Mouse (Mus musculus) frontal cortex, adult 2 months (tissue): ENCODE data around the gene Tmem260. TPM values are rescaled to one million over a fixed set of nuclear protein-coding genes. Genes with fewer than 3 reads are reported as not detected.

Experiments used
- DNase-seq, 2 experiments: peaks; one replicate each; pipeline ENCODE4 v3.0.0; 2022; ENCODE audit warnings: low spot score in 1 of 2; ENCODE audit errors: extremely low spot score in 1 of 2
- polyA plus RNA-seq: library from polyadenylated mRNA; depleted of rRNA; stranded (reverse); fragments of >200 nt; gene quantifications from 2 replicates; pipeline ENCODE4 v1.2.3, GENCODE M21; 2012; rRNA removed

Tmem260 gene
- polyA plus RNA-seq, 1 experiment = 20.3 TPM

DNA sequence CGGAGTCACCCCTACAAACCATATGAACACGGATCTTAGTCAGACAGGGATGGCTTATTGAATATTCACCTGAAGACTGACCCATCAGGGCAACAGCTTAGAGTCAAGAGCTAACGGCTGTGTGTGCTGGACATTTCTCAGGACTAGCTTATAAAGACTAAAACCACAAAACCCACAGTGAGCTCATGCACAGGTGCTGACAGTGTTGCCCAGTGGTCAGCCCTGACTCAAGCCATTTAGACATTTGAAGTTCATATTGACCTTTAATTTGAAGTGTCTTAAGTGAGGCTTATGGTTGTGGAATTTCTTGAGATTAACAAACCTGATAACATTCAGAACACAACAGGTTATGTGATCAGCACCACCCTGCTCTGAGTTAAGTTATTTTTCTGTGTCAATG lies 100.1 kb downstream of the Tmem260 start:
- DNase-seq = no peak

GRCm38 (mm10) chr14:48549703-48550102 lies 103.8 kb downstream of the Tmem260 start:
- no peak for DNase-seq

DNA sequence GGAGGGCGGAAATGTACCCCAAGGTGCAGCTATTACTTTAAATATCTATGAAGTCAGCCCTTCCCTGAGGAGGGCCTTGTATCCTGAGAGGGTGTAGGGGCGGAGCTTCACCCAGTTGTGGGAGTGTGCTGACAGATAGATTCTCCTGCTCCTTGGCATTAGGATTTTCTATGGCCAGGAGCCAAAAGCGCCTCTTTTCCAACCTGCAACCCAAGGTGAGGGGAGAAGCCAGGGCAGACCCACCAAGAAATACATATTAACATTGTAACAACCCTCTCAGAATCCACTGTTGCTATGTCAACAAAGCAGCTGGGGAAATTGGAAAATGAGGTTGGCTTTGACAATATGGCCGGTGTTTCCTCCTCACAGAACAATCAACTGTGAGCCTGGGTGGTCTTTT lies 107.3 kb downstream of the Tmem260 start:
- DNase-seq = no peak

- DNase-seq = no peak
Measured at GRCm38 (mm10) chr14:48553754-48554153, 107.8 kb downstream of the Tmem260 start.

DNA sequence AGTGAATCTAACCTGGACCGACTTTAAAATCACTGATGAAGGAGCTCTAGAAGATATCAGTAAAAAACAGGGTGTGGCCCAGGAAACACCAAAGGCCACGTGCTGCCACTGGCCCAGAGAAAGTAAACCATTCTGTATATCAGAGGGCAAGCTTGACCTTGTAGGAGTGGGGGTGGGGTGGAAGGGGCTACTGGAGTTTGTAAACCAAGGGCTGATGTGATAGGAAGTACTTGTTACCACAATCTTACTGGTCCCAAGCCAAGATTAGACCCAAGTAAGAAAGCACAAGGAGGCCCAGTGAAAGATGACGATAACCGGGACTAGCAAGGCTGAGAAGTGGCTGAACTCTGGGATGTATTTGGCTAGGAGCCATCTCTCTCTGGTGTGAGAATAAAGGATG lies 113.1 kb downstream of the Tmem260 start:
- no peak for DNase-seq

GRCm38 (mm10) chr14:48559736-48560135 lies 113.8 kb downstream of the Tmem260 start:
- no peak for DNase-seq

DNA sequence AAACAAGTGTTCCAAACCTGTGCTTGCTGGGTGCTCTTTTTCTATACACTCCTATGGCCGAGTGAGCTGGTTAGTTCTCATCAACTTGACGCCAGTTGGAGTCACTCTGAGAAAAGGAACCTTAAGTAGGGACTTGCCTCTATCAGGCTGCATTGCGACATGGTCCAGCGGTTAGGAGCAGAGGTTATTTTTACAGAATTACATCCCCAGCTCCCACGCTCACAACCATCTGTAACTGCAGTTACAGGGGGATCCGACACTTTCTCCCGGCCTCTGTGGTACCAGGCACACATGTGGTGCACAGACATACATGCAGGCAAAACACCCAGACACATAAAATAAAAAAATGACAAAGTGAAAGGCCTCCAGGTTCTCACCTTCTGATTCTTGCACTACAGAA lies 120.7 kb downstream of the Tmem260 start:
- DNase-seq = no peak

Other genes with a start within 250 kb of the Tmem260 start
- gene Otx2, start 227.7 kb downstream of the Tmem260 start, polyA plus RNA-seq = 0.38 and 0.52 TPM in 2 replicates